Mouse (Mus musculus) liver, postnatal 0 days (tissue): Measurements from ENCODE around the gene Camta2.

Source experiments
- CTCF ChIP-seq: sonication (generic); IDR thresholded peaks from 2 replicates; pipeline ENCODE4 v1.5.1; 2016; ENCODE audit warnings: antibody characterized with exemption, low read depth
- EP300 ChIP-seq: IDR thresholded peaks from 2 replicates; pipeline ENCODE4 v1.6.1; 2016; ENCODE audit warnings: antibody characterized with exemption, low read depth, mild to moderate bottlenecking

GRCm38 (mm10) chr11:70681897-70682581 lies 5.9 kb downstream of the Camta2 start:
- TF ChIP-seq CTCF: peak; percentile 72
- TF ChIP-seq EP300: no peak
